Mouse (Mus musculus): Measurements from ENCODE around the gene Ano2. TPM values are rescaled to one million over a fixed set of nuclear protein-coding genes. Genes with fewer than 3 reads are reported as not detected.

Ano2 gene
- total and polyA plus RNA-seq, 3 experiments: not detected

DNA sequence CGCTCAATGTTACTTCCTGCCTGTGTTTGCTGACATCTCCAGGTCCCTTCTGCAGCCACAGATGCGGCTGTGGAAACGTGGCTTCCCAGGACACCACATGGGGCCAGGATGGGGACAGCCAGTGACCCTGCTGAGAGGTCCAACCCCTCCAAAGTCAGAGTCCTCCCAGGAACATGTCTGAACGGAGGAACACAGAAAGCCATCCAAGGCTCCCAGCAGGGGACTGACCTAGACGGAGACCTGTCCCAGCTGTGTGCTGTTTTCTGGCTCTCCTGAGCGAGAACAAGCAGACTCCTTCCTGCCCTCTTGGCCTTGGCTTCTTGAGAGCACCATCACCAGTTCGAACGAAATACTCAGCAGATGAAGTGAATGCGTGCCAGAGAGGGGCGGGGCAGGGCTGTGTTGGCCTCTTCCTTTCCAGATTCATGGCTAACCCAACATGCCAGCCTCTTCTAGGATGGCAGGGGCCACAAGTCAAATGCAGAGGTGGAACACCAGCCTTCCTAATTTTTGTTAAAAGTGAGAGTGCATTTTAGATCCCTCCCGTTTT is 39.8 kb downstream of the Ano2 start:
- Histone ChIP-seq H3K4me3 (replicated peaks in 1 of 3; ENCODE audit: low read depth in 2 of 3, low read length in 2 of 3, poor library complexity in 1 of 3) (no peak overlapping the region), H3K36me3 (replicated peaks in 1 of 2; ENCODE audit: control insufficient read depth in 1 of 2, insufficient read depth in 1 of 2, low read length in 1 of 2) (no peaks in the 10 kb centered on the region), H3K27ac (ENCODE audit: insufficient read depth, low read depth) (no peak overlapping the region), H3K4me2 (ENCODE audit: insufficient read depth, low read depth, poor library complexity, severe bottlenecking) (no peak overlapping the region), H3K9ac (ENCODE audit: insufficient read depth, low read depth) (no peak overlapping the region), H3K4me1 (ENCODE audit: control insufficient read depth in 1 of 2, insufficient read depth in 2 of 2) (peaks cover 0 to 25% of the 10 kb centered on the region in 2 experiments; a peak in 2 of 4 replicates), H3K79me2 (replicated peaks; ENCODE audit: control insufficient read depth, extremely low read depth, insufficient read depth, poor library complexity, severe bottlenecking) (no peaks in the 10 kb centered on the region), H3K9me3 (replicated peaks; ENCODE audit: low read length) (peaks cover 4% of the 10 kb centered on the region), H3K27me3 (replicated peaks) (peaks cover 73% of the 10 kb centered on the region)
- in situ Hi-C loops (cut with MboI; ENCODE audit: low pct_ligation_motif_present, low pct_unique_long_range_greater_than_20kb, low sequenced_read_pairs) (no loop called here), dilution Hi-C loops (cut with MboI; ENCODE audit: extremely low pct_ligation_motif_present, extremely low pct_unique_long_range_greater_than_20kb, low sequenced_read_pairs) (no loop called here)
- no peak for TF ChIP-seq MYC (IDR thresholded peaks at IDR 0.05; ENCODE audit: low read depth, low read length)
- no peak for TF ChIP-seq MAZ (IDR thresholded peaks at IDR 0.05; ENCODE audit: low read depth, low read length)
- TF ChIP-seq CHD2 (IDR thresholded peaks at IDR 0.05; ENCODE audit: low read length): no peak
- no peak for TF ChIP-seq POLR2AphosphoS2 (IDR thresholded peaks at IDR 0.05; ENCODE audit: low read depth, low read length)
- TF ChIP-seq UBTF (IDR thresholded peaks at IDR 0.05; ENCODE audit: low read depth, low read length): no peak
- no peak for DNase-seq (ENCODE audit: extremely low read depth)

DNA sequence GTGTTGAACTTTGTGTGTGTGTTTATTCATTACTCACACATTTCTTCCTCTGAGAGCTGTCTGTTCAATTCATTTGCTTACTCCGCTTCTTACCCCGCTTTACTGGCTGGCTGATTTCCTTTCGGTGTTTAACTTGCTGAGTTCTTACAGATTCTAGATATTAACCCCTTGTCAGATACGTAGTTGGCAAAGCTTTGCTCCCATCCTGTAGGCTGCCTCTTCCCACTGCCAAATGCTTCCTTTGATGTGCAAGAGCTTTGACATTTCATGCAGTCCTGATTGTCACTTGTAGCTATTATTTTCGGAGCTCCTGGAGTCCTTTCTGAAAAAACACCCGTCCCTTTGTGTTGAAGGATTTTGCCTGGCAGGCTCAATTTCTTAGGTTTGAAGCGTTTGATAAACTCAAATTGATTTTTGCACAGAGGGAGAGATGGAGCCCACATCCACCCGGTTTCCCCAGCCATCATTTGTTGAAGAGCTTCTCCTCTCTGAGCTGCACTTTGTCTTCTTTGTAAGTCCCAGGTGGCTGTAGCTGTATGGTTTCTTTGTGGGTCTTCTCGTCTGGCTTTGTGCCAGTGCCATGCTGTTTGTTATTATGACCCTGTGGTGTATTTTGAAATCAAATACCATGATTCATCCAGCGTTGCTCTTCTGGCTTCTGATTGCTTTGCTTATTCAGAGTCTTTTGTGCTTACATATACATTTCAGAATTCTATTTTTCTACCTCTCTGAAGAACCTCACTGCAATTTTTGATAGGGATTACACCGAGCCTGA is 47.5 kb downstream of the Ano2 start:
- in situ Hi-C loops (cut with MboI; ENCODE audit: low pct_ligation_motif_present, low pct_unique_long_range_greater_than_20kb, low sequenced_read_pairs) (no loop called here), dilution Hi-C loops (cut with MboI; ENCODE audit: extremely low pct_ligation_motif_present, extremely low pct_unique_long_range_greater_than_20kb, low sequenced_read_pairs) (no loop called here)
- peaks cover 0 to 3% of the 10 kb centered on the region in 2 experiments; a peak in 1 of 4 replicates for H3K4me1 ChIP-seq (ENCODE audit: control insufficient read depth in 1 of 2, insufficient read depth in 2 of 2)
- H3K4me3 ChIP-seq (replicated peaks in 1 of 3; ENCODE audit: low read depth in 2 of 3, low read length in 2 of 3, poor library complexity in 1 of 3): no peak overlapping the region
- no peaks in the 10 kb centered on the region for H3K79me2 ChIP-seq (replicated peaks; ENCODE audit: control insufficient read depth, extremely low read depth, insufficient read depth, poor library complexity, severe bottlenecking)
- DNase-seq (ENCODE audit: extremely low read depth): no peak
- no peak for TF ChIP-seq TCF12 (IDR thresholded peaks at IDR 0.05; ENCODE audit: low read depth, low read length)
- no peak for TF ChIP-seq MXI1 (IDR thresholded peaks at IDR 0.05; ENCODE audit: low read depth, low read length)
- TF ChIP-seq E2F4 (IDR thresholded peaks at IDR 0.05; ENCODE audit: insufficient replicate concordance, low read depth, low read length): no peak
- no peak for TF ChIP-seq NRF1 (IDR thresholded peaks at IDR 0.05; ENCODE audit: low read depth, low read length)
- TF ChIP-seq POLR2AphosphoS2 (IDR thresholded peaks at IDR 0.05; ENCODE audit: low read depth, low read length): no peak
- no peak for TF ChIP-seq JUN (IDR thresholded peaks at IDR 0.05; ENCODE audit: insufficient read depth, low read depth, low read length)
- no peak for TF ChIP-seq ETS1 (conservative IDR thresholded peaks at IDR 0.05; ENCODE audit: low read depth, low read length)
- TF ChIP-seq RAD21 (IDR thresholded peaks at IDR 0.05; ENCODE audit: low read depth, low read length): no peak
- TF ChIP-seq MAFK (IDR thresholded peaks at IDR 0.05; ENCODE audit: insufficient replicate concordance, low read length): no peak
- TF ChIP-seq MEF2A (IDR thresholded peaks at IDR 0.05; ENCODE audit: borderline replicate concordance, low read depth, low read length): no peak
- no peak for TF ChIP-seq CHD1 (IDR thresholded peaks at IDR 0.05; ENCODE audit: low read depth, low read length)
- no peak for TF ChIP-seq HCFC1 (IDR thresholded peaks at IDR 0.05; ENCODE audit: low read depth, low read length)
- no peak for TF ChIP-seq NELFE (IDR thresholded peaks at IDR 0.05; ENCODE audit: low read depth, low read length)
- TF ChIP-seq UBTF (IDR thresholded peaks at IDR 0.05; ENCODE audit: low read depth, low read length): no peak
- TF ChIP-seq KAT2A (IDR thresholded peaks at IDR 0.05; ENCODE audit: insufficient replicate concordance, low read length): no peak
- TF ChIP-seq ELF1 (IDR thresholded peaks at IDR 0.05; ENCODE audit: low read depth, low read length): no peak
- no peak for TF ChIP-seq MAX (IDR thresholded peaks at IDR 0.05; ENCODE audit: low read length)
- no peak for TF ChIP-seq MAZ (IDR thresholded peaks at IDR 0.05; ENCODE audit: low read depth, low read length)
- no peak for TF ChIP-seq PAX5 (IDR thresholded peaks at IDR 0.05; ENCODE audit: low read length)
- TF ChIP-seq ZNF384 (IDR thresholded peaks at IDR 0.05; ENCODE audit: low read depth, low read length): no peak
- H3K27ac ChIP-seq (ENCODE audit: insufficient read depth, low read depth): no peak overlapping the region
- peaks cover 89% of the 10 kb centered on the region for H3K27me3 ChIP-seq (replicated peaks)
- H3K9ac ChIP-seq (ENCODE audit: insufficient read depth, low read depth): no peak overlapping the region
- no peaks in the 10 kb centered on the region for H3K36me3 ChIP-seq (replicated peaks in 1 of 2; ENCODE audit: control insufficient read depth in 1 of 2, insufficient read depth in 1 of 2, low read length in 1 of 2)
- no peaks in the 10 kb centered on the region for H3K9me3 ChIP-seq (replicated peaks; ENCODE audit: low read length)
- no peak overlapping the region for H3K4me2 ChIP-seq (ENCODE audit: insufficient read depth, low read depth, poor library complexity, severe bottlenecking)
